9 mouse cellular contexts compared by ENCODE assay signal in genomic region chr16:85677027-85677426, GRCm38 (mm10).
A peak's percentile ranks its signal among the peaks of the same experiment; 100 is the strongest.
DNase-seq lines count a peak whose midpoint lies in the region; ATAC-seq and TF ChIP-seq lines count a peak whose summit lies in the region.
"Had no signal": no experiment of that assay in that cellular context is flagged by ENCODE, and none has a peak within 500 bp of the region (broad histone marks: within the 10 kb centered on the region; RNA-seq: fewer than 3 reads in every experiment).

No protein-coding gene starts in this region.

- intact Hi-C loops in left cerebral cortex, postnatal 4 days (cut with DNase I), result loop anchor here (5.0 kb wide), 2 partner anchors 505 to 720 kb away; partner anchors contain the start of gene App

- DNase-seq in liver, postnatal 0 days, result peak; percentile 18
- no peak for DNase-seq in liver, embryonic 11.5 days (ENCODE audit: low spot score)
- DNase-seq in cerebellum, adult 9-11 months, result peak; percentile 7
- DNase-seq in gastrocnemius, postnatal 10 days, result peak; percentile 15
- peak; percentile 50 for DNase-seq in left cerebral cortex, postnatal 4 days
- DNase-seq in neural tube, embryonic 11.5 days (ENCODE audit: low spot score), result peak; percentile 45
- DNase-seq in thymus, postnatal 4 days, result no peak
- DNase-seq: liver, embryonic 13.5 days had no signal

- no peak for ATAC-seq in liver, postnatal 0 days
- no peak for ATAC-seq in liver, embryonic 11.5 days (replicated peaks; ENCODE audit: low FRiP score)
- no peak for ATAC-seq in intestine, postnatal 0 days
- ATAC-seq in neural tube, embryonic 11.5 days (ENCODE audit: insufficient read depth, low FRiP score, low TSS enrichment), result 0 out of 2 replicates have a peak, but pooled peaks have one; percentile 54

- no peaks in the 10 kb centered on the region for H3K9me3 ChIP-seq in liver, postnatal 0 days (ENCODE audit: low read length)
- H3K9me3 ChIP-seq in liver, embryonic 11.5 days (ENCODE audit: control insufficient read depth, low read length), result no peaks in the 10 kb centered on the region
- H3K9me3 ChIP-seq in intestine, postnatal 0 days (ENCODE audit: control insufficient read depth), result no peaks in the 10 kb centered on the region
- no peaks in the 10 kb centered on the region for H3K9me3 ChIP-seq in neural tube, embryonic 11.5 days (ENCODE audit: control insufficient read depth, low read length)
- H3K9me3 ChIP-seq: liver, embryonic 13.5 days had no signal

- H3K36me3 ChIP-seq in liver, postnatal 0 days (replicated peaks; ENCODE audit: insufficient read depth, low read length), result no peaks in the 10 kb centered on the region
- no peaks in the 10 kb centered on the region for H3K36me3 ChIP-seq in liver, embryonic 11.5 days (ENCODE audit: control insufficient read depth, insufficient read depth, low read length)
- H3K36me3 ChIP-seq in intestine, postnatal 0 days (ENCODE audit: control insufficient read depth, insufficient read depth), result no peaks in the 10 kb centered on the region
- H3K36me3 ChIP-seq in neural tube, embryonic 11.5 days (ENCODE audit: control insufficient read depth, insufficient read depth, low read length), result no peaks in the 10 kb centered on the region
- H3K36me3 ChIP-seq: liver, embryonic 13.5 days had no signal

- WGBS in liver, postnatal 0 days (ENCODE audit: insufficient replicate concordance), result 24% methylated on average over 9 of the region's 9 CpGs
- 25% methylated on average over 9 of the region's 9 CpGs for WGBS in liver, embryonic 11.5 days
- 25% methylated on average over 9 of the region's 9 CpGs for WGBS in intestine, postnatal 0 days
- WGBS in neural tube, embryonic 11.5 days, result 37% methylated on average over 9 of the region's 9 CpGs

- H3K9ac ChIP-seq in liver, postnatal 0 days (replicated peaks), result no peak overlapping the region
- H3K9ac ChIP-seq in liver, embryonic 11.5 days (ENCODE audit: low read depth, low read length), result no peak overlapping the region
- no peak overlapping the region for H3K9ac ChIP-seq in intestine, postnatal 0 days (ENCODE audit: low read depth, low read length)
- no peak overlapping the region for H3K9ac ChIP-seq in neural tube, embryonic 11.5 days (ENCODE audit: low read length)
- H3K9ac ChIP-seq: liver, embryonic 13.5 days had no signal

- TF ChIP-seq CTCF in liver, postnatal 0 days (IDR thresholded peaks at IDR 0.05; ENCODE audit: low read depth), result peak; percentile 57
- peak; percentile 79 for TF ChIP-seq CTCF in intestine, postnatal 0 days (IDR thresholded peaks at IDR 0.05; ENCODE audit: low read depth)

- no peak overlapping the region for H3K27ac ChIP-seq in liver, postnatal 0 days (ENCODE audit: low read depth)
- H3K27ac ChIP-seq in liver, embryonic 11.5 days (ENCODE audit: low read depth, low read length), result no peak overlapping the region
- no peak overlapping the region for H3K27ac ChIP-seq in intestine, postnatal 0 days (ENCODE audit: low read depth, low read length)
- H3K27ac ChIP-seq in neural tube, embryonic 11.5 days (ENCODE audit: low read depth, low read length), result no peak overlapping the region
- H3K27ac ChIP-seq: liver, embryonic 13.5 days had no signal

- H3K4me1 ChIP-seq in liver, postnatal 0 days (ENCODE audit: insufficient read depth), result no peaks in the 10 kb centered on the region
- H3K4me1 ChIP-seq in liver, embryonic 11.5 days (replicated peaks; ENCODE audit: control insufficient read depth, insufficient read depth, low read length), result peaks cover 3% of the 10 kb centered on the region; the same call in 1 of the 2 replicates
- H3K4me1 ChIP-seq in intestine, postnatal 0 days (replicated peaks; ENCODE audit: control insufficient read depth, insufficient read depth, low read length), result no peaks in the 10 kb centered on the region
- no peaks in the 10 kb centered on the region for H3K4me1 ChIP-seq in neural tube, embryonic 11.5 days (ENCODE audit: control insufficient read depth, insufficient read depth, low read length)
- H3K4me1 ChIP-seq: liver, embryonic 13.5 days had no signal

- no peaks in the 10 kb centered on the region for H3K27me3 ChIP-seq in liver, postnatal 0 days (ENCODE audit: insufficient read depth, low read length)
- H3K27me3 ChIP-seq in liver, embryonic 11.5 days (replicated peaks; ENCODE audit: control insufficient read depth, insufficient read depth, low read length), result no peaks in the 10 kb centered on the region
- H3K27me3 ChIP-seq in intestine, postnatal 0 days (replicated peaks; ENCODE audit: control insufficient read depth, insufficient read depth, low read length), result no peaks in the 10 kb centered on the region
- no peaks in the 10 kb centered on the region for H3K27me3 ChIP-seq in neural tube, embryonic 11.5 days (ENCODE audit: control insufficient read depth, insufficient read depth, low read length)
- H3K27me3 ChIP-seq: liver, embryonic 13.5 days had no signal

- no peak for TF ChIP-seq EP300 in liver, postnatal 0 days (IDR thresholded peaks at IDR 0.05; ENCODE audit: low read depth)

- H3K4me3 ChIP-seq in liver, postnatal 0 days (ENCODE audit: low read depth, low read length), result no peak overlapping the region
- H3K4me3 ChIP-seq in liver, embryonic 11.5 days (ENCODE audit: low read depth, low read length), result no peak overlapping the region
- no peak overlapping the region for H3K4me3 ChIP-seq in intestine, postnatal 0 days (ENCODE audit: low read depth, low read length)
- H3K4me3 ChIP-seq in neural tube, embryonic 11.5 days (ENCODE audit: low read depth, low read length), result no peak overlapping the region
- H3K4me3 ChIP-seq: liver, embryonic 13.5 days had no signal

- no peak overlapping the region for H3K4me2 ChIP-seq in liver, postnatal 0 days (ENCODE audit: low read depth, low read length)
- no peak overlapping the region for H3K4me2 ChIP-seq in liver, embryonic 11.5 days
- no peak overlapping the region for H3K4me2 ChIP-seq in intestine, postnatal 0 days (replicated peaks; ENCODE audit: low read depth)
- H3K4me2 ChIP-seq in neural tube, embryonic 11.5 days (ENCODE audit: low read depth), result no peak overlapping the region
- H3K4me2 ChIP-seq: liver, embryonic 13.5 days had no signal

Comparison
In these comparisons a context has a peak if more than half of its experiments do, and no peak if none do; other contexts are left out.
1. DNase-seq: peak in liver, postnatal 0 days (single experiment), cerebellum, adult 9-11 months (single experiment), gastrocnemius, postnatal 10 days (single experiment), left cerebral cortex, postnatal 4 days (single experiment) and neural tube, embryonic 11.5 days (single experiment); none in liver, embryonic 11.5 days (single experiment) and thymus, postnatal 4 days (single experiment).